Mouse (Mus musculus) stomach, postnatal 0 days (tissue): ENCODE measurements at regions not wholly inside any gene's neighbourhood (a gene's known extent, or its start where the extent isn't known, plus 50 kb on each side); places are given as distances from the start of the nearest gene placed in this dataset.

Experiments used
- ATAC-seq: fragments of 200-750 bp; cut with Nextera tagmentation; 2 replicates; pipeline ENCODE4 v1.8.0; 2017; ENCODE audit not compliant: low FRiP score, low TSS enrichment
- DNase-seq: peaks from one replicate; pipeline ENCODE4 v3.0.0-alpha.2; 2016; ENCODE audit warnings: low spot score
- H3K27ac ChIP-seq: fragments of 300-500 bp; sonication (generic); replicated peaks from 2 replicates; pipeline ENCODE4 v1.5.1; 2014; ENCODE audit warnings: mild to moderate bottlenecking, control low read depth
- H3K27me3 ChIP-seq: fragments of 300-500 bp; sonication (generic); 2 replicates; pipeline ENCODE4 v1.6.1; 2014; ENCODE audit warnings: low read length; ENCODE audit not compliant: control insufficient read depth, insufficient read depth
- H3K36me3 ChIP-seq: fragments of 300-500 bp; sonication (generic); 2 replicates; pipeline ENCODE4 v1.6.1; 2014; ENCODE audit warnings: low read length, mixed read lengths; ENCODE audit not compliant: control insufficient read depth, insufficient read depth
- H3K4me1 ChIP-seq: fragments of 300-500 bp; sonication (generic); replicated peaks from 2 replicates; pipeline ENCODE4 v1.6.1; 2014; ENCODE audit warnings: antibody characterized with exemption; ENCODE audit not compliant: control insufficient read depth, insufficient read depth
- H3K4me2 ChIP-seq: fragments of 300-500 bp; sonication (generic); replicated peaks from 2 replicates; pipeline ENCODE4 v1.6.1; 2014; ENCODE audit warnings: low read depth, mild to moderate bottlenecking, control low read depth, moderate library complexity
- H3K4me3 ChIP-seq: fragments of 300-500 bp; sonication (generic); 2 replicates; pipeline ENCODE4 v1.5.1; 2014; ENCODE audit warnings: low read depth, low read length, control low read depth
- H3K9ac ChIP-seq: fragments of 300-500 bp; sonication (generic); 2 replicates; pipeline ENCODE4 v1.6.1; 2014; ENCODE audit warnings: mild to moderate bottlenecking, low read length, control low read depth, mixed read lengths
- H3K9me3 ChIP-seq: fragments of 300-500 bp; sonication (generic); 2 replicates; pipeline ENCODE4 v1.6.1; 2016; ENCODE audit warnings: low read length; ENCODE audit not compliant: control insufficient read depth
- CTCF ChIP-seq: IDR thresholded peaks from 2 replicates; pipeline ENCODE4 v1.5.1; 2016; ENCODE audit warnings: antibody characterized with exemption, low read depth, mild to moderate bottlenecking, moderate library complexity
- EP300 ChIP-seq: optimal IDR thresholded peaks from 2 replicates; pipeline ENCODE3; 2016; ENCODE audit warnings: antibody characterized with exemption
- WGBS: fragments of 180-500 bp; shearing (Covaris S2); extraction: QIAGEN DNeasy Blood & Tissue Kit; methylation state at CpG from one replicate; pipeline ENCODE4 v1.1.7; 2014; 5-methylcytosine and 5-hydroxymethylcytosine counted together

- no peaks in the 10 kb centered on the region for H3K36me3 ChIP-seq
- H3K4me2 ChIP-seq: no peak overlapping the region
- WGBS: 90% methylated on average over 1 of the region's 1 CpGs
- H3K27ac ChIP-seq: no peak overlapping the region
- DNase-seq (no peak), ATAC-seq (no peak)
- no peak for TF ChIP-seq EP300
- no peak for TF ChIP-seq CTCF
- H3K27me3 ChIP-seq: no peaks in the 10 kb centered on the region
- H3K9ac ChIP-seq: no peak overlapping the region
- no peaks in the 10 kb centered on the region for H3K9me3 ChIP-seq
- no peaks in the 10 kb centered on the region for H3K4me1 ChIP-seq
- no peak overlapping the region for H3K4me3 ChIP-seq
These were observed 55.5 kb upstream of the Cox7c start for GRCm38 (mm10) chr13:86102212-86102611.

GRCm38 (mm10) chr13:86097836-86098235 is 51.1 kb upstream of the Cox7c start:
- 47% methylated on average over 2 of the region's 2 CpGs for WGBS
- H3K4me2 ChIP-seq: no peak overlapping the region
- H3K4me1 ChIP-seq: no peaks in the 10 kb centered on the region
- H3K4me3 ChIP-seq: no peak overlapping the region
- DNase-seq (no peak), ATAC-seq (no peak)
- H3K9ac ChIP-seq: no peak overlapping the region
- no peaks in the 10 kb centered on the region for H3K27me3 ChIP-seq
- H3K36me3 ChIP-seq: no peaks in the 10 kb centered on the region
- TF ChIP-seq CTCF (no peak), EP300 (no peak)
- H3K9me3 ChIP-seq: no peaks in the 10 kb centered on the region
- no peak overlapping the region for H3K27ac ChIP-seq

- no peak for ATAC-seq
These were observed 50.6 kb upstream of the Cox7c start for GRCm38 (mm10) chr13:86097291-86097690.

More at GRCm38 (mm10) chr13:86097291-86097690, 50.6 kb upstream of the Cox7c start:
- Histone ChIP-seq H3K9ac (no peak overlapping the region), H3K27ac (no peak overlapping the region), H3K4me1 (no peaks in the 10 kb centered on the region), H3K4me3 (no peak overlapping the region), H3K27me3 (no peaks in the 10 kb centered on the region), H3K36me3 (no peaks in the 10 kb centered on the region), H3K9me3 (no peaks in the 10 kb centered on the region), H3K4me2 (no peak overlapping the region)
- no peak for DNase-seq
- no peak for TF ChIP-seq EP300
- no peak for TF ChIP-seq CTCF
